Mouse (Mus musculus): ENCODE data around the gene Kcne3.
A peak's percentile ranks its signal among the peaks of the same experiment; 100 is the strongest.

Gene Kcne3

DNA sequence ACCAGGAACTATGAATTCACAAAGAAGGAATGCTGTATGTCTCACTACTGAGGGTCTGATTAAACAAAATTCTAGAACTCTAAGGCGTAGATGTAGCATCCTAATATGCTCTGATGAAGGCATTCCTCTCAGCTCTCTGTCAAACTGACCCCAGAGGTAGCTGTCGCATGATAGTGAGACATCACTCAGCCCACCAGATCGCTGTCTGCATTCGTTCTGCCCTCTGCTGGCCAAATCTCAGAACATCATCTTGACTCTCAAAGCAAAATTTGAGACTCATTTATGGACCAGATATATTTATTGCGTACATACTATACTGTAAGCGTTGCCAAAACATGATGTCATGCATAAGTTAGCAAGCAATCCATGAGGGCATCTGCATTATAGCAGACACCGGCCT is 11.3 kb downstream of the Kcne3 start:
- Histone ChIP-seq H3K36me3 (ENCODE audit: insufficient read depth, low read length) (no peaks in the 10 kb centered on the region), H3K4me3 (replicated peaks; ENCODE audit: low read length) (no peak overlapping the region), H3K9me3 (ENCODE audit: low read length) (no peaks in the 10 kb centered on the region), H3K27me3 (ENCODE audit: insufficient read depth, low read length) (peaks cover 13% of the 10 kb centered on the region), H3K4me1 (replicated peaks; ENCODE audit: low read depth, low read length) (no peaks in the 10 kb centered on the region)
- no peak for TF ChIP-seq NANOG (IDR thresholded peaks at IDR 0.05; ENCODE audit: borderline replicate concordance, low read length)
- TF ChIP-seq CTCF (conservative IDR thresholded peaks at IDR 0.05; ENCODE audit: low read length) = peak; percentile 41
- TF ChIP-seq POU5F1 (IDR thresholded peaks at IDR 0.05; ENCODE audit: borderline replicate concordance, low read length) = no peak

DNA sequence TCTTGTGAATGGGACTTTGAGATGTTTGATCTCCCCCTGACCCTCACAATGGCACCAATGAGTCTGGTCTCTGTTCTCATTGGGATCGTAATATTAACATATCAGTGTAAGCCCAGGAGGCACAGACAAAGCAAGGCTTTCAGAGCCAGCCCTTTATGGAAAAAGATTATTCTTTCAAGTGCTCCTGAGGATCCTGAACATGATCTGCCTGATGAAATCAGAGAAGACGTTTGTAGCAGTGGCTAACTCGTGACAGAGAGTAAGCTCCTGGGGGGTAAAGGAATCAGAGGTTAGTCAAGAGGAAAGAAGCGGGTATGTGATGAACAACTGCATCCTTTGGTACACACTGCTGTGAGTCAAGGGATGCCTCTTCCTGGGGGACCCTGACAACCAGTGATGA is 13.9 kb downstream of the Kcne3 start:
- no peaks in the 10 kb centered on the region for H3K9me3 ChIP-seq (ENCODE audit: low read length)
- no peak overlapping the region for H3K4me3 ChIP-seq (replicated peaks; ENCODE audit: low read length)
- peaks cover 11% of the 10 kb centered on the region; the same call in 1 of the 2 replicates for H3K27me3 ChIP-seq (ENCODE audit: insufficient read depth, low read length)
- TF ChIP-seq CTCF (conservative IDR thresholded peaks at IDR 0.05; ENCODE audit: low read length) (no peak), POU5F1 (IDR thresholded peaks at IDR 0.05; ENCODE audit: borderline replicate concordance, low read length) (no peak), NANOG (IDR thresholded peaks at IDR 0.05; ENCODE audit: borderline replicate concordance, low read length) (no peak)
- no peaks in the 10 kb centered on the region for H3K4me1 ChIP-seq (replicated peaks; ENCODE audit: low read depth, low read length)
- H3K36me3 ChIP-seq (ENCODE audit: insufficient read depth, low read length) = no peaks in the 10 kb centered on the region

GRCm38 (mm10) chr7:100190778-100191177 is 14.5 kb downstream of the Kcne3 start:
- H3K36me3 ChIP-seq (ENCODE audit: insufficient read depth, low read length) = no peaks in the 10 kb centered on the region
- no peaks in the 10 kb centered on the region for H3K4me1 ChIP-seq (replicated peaks; ENCODE audit: low read depth, low read length)
- H3K9me3 ChIP-seq (ENCODE audit: low read length) = no peaks in the 10 kb centered on the region
- H3K4me3 ChIP-seq (replicated peaks; ENCODE audit: low read length) = no peak overlapping the region
- TF ChIP-seq NANOG (IDR thresholded peaks at IDR 0.05; ENCODE audit: borderline replicate concordance, low read length) (no peak), POU5F1 (IDR thresholded peaks at IDR 0.05; ENCODE audit: borderline replicate concordance, low read length) (no peak), CTCF (conservative IDR thresholded peaks at IDR 0.05; ENCODE audit: low read length) (peak; percentile 77)
- H3K27me3 ChIP-seq (ENCODE audit: insufficient read depth, low read length) = peaks cover 11% of the 10 kb centered on the region; the same call in 1 of the 2 replicates

GRCm38 (mm10) chr7:100201191-100201590 is 24.9 kb downstream of the Kcne3 start:
- Histone ChIP-seq H3K27me3 (ENCODE audit: insufficient read depth, low read length) (no peaks in the 10 kb centered on the region), H3K4me3 (replicated peaks; ENCODE audit: low read length) (no peak overlapping the region), H3K4me1 (replicated peaks; ENCODE audit: low read depth, low read length) (no peaks in the 10 kb centered on the region), H3K36me3 (ENCODE audit: insufficient read depth, low read length) (no peaks in the 10 kb centered on the region), H3K9me3 (ENCODE audit: low read length) (no peaks in the 10 kb centered on the region)
- TF ChIP-seq POU5F1 (IDR thresholded peaks at IDR 0.05; ENCODE audit: borderline replicate concordance, low read length) (no peak), CTCF (conservative IDR thresholded peaks at IDR 0.05; ENCODE audit: low read length) (no peak), NANOG (IDR thresholded peaks at IDR 0.05; ENCODE audit: borderline replicate concordance, low read length) (no peak)

- H3K4me3 ChIP-seq (replicated peaks; ENCODE audit: low read length) = no peak overlapping the region
- no peak for TF ChIP-seq POU5F1 (IDR thresholded peaks at IDR 0.05; ENCODE audit: borderline replicate concordance, low read length)
- TF ChIP-seq NANOG (IDR thresholded peaks at IDR 0.05; ENCODE audit: borderline replicate concordance, low read length) = no peak
- TF ChIP-seq CTCF (conservative IDR thresholded peaks at IDR 0.05; ENCODE audit: low read length) = no peak
Measured at GRCm38 (mm10) chr7:100203616-100204015, 27.3 kb downstream of the Kcne3 start.

DNA sequence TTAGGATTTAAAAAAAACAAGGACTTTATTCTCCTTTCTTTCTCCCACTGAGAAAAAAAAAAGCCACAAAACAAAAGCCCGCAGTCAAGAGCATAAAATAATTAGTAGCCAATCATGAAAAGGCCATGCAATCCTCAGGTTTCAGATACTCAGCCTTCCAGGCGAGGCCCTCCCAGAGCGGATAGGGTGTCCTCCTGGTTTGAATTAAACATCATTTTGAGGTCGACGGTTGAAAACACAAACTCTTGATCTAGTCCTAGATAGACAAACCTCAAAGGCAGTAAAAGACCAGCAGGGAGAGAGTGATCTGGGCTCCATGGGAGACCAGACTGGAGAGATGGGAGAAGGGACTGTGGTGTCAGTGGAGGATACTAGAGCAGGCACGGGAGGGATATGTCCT is 28.6 kb downstream of the Kcne3 start:
- H3K4me1 ChIP-seq (replicated peaks; ENCODE audit: low read depth, low read length) = no peaks in the 10 kb centered on the region
- H3K4me3 ChIP-seq (replicated peaks; ENCODE audit: low read length) = no peak overlapping the region
- no peaks in the 10 kb centered on the region for H3K27me3 ChIP-seq (ENCODE audit: insufficient read depth, low read length)
- TF ChIP-seq NANOG (IDR thresholded peaks at IDR 0.05; ENCODE audit: borderline replicate concordance, low read length) (no peak), CTCF (conservative IDR thresholded peaks at IDR 0.05; ENCODE audit: low read length) (no peak), POU5F1 (IDR thresholded peaks at IDR 0.05; ENCODE audit: borderline replicate concordance, low read length) (no peak)
- no peaks in the 10 kb centered on the region for H3K9me3 ChIP-seq (ENCODE audit: low read length)
- no peaks in the 10 kb centered on the region for H3K36me3 ChIP-seq (ENCODE audit: insufficient read depth, low read length)

More at GRCm38 (mm10) chr7:100203616-100204015, 27.3 kb downstream of the Kcne3 start:
- Histone ChIP-seq H3K4me1 (replicated peaks; ENCODE audit: low read depth, low read length) (no peaks in the 10 kb centered on the region), H3K36me3 (ENCODE audit: insufficient read depth, low read length) (no peaks in the 10 kb centered on the region), H3K9me3 (ENCODE audit: low read length) (no peaks in the 10 kb centered on the region), H3K27me3 (ENCODE audit: insufficient read depth, low read length) (no peaks in the 10 kb centered on the region)

DNA sequence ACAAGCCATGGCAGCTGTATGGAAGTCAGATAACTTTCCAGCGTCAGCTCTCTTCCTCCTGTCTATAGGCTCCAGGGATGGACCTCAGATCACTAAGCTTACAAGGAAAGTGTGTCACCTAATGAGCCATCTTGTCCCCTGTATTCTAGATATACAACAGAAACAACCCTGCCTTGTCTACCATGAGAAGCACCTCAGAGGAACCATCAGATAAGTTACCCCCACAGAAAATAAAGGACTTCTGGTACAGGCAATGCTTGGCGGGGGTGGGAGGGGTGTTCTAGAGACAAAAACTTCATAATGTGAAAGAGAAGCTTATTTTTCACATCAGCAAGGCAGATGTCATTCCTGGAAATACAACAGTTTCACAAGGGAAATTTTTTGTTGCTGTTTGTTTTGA is 29.8 kb downstream of the Kcne3 start:
- Histone ChIP-seq H3K27me3 (ENCODE audit: insufficient read depth, low read length) (no peaks in the 10 kb centered on the region), H3K36me3 (ENCODE audit: insufficient read depth, low read length) (no peaks in the 10 kb centered on the region), H3K4me3 (replicated peaks; ENCODE audit: low read length) (no peak overlapping the region), H3K9me3 (ENCODE audit: low read length) (no peaks in the 10 kb centered on the region), H3K4me1 (replicated peaks; ENCODE audit: low read depth, low read length) (no peaks in the 10 kb centered on the region)
- no peak for TF ChIP-seq POU5F1 (IDR thresholded peaks at IDR 0.05; ENCODE audit: borderline replicate concordance, low read length)
- TF ChIP-seq CTCF (conservative IDR thresholded peaks at IDR 0.05; ENCODE audit: low read length) = no peak
- TF ChIP-seq NANOG (IDR thresholded peaks at IDR 0.05; ENCODE audit: borderline replicate concordance, low read length) = no peak

GRCm38 (mm10) chr7:100207886-100208285 is 31.6 kb downstream of the Kcne3 start:
- no peaks in the 10 kb centered on the region for H3K9me3 ChIP-seq (ENCODE audit: low read length)
- no peaks in the 10 kb centered on the region for H3K4me1 ChIP-seq (replicated peaks; ENCODE audit: low read depth, low read length)
- no peak for TF ChIP-seq POU5F1 (IDR thresholded peaks at IDR 0.05; ENCODE audit: borderline replicate concordance, low read length)
- TF ChIP-seq CTCF (conservative IDR thresholded peaks at IDR 0.05; ENCODE audit: low read length) = no peak
- TF ChIP-seq NANOG (IDR thresholded peaks at IDR 0.05; ENCODE audit: borderline replicate concordance, low read length) = no peak
- no peak overlapping the region for H3K4me3 ChIP-seq (replicated peaks; ENCODE audit: low read length)
- no peaks in the 10 kb centered on the region for H3K27me3 ChIP-seq (ENCODE audit: insufficient read depth, low read length)
- H3K36me3 ChIP-seq (ENCODE audit: insufficient read depth, low read length) = no peaks in the 10 kb centered on the region

DNA sequence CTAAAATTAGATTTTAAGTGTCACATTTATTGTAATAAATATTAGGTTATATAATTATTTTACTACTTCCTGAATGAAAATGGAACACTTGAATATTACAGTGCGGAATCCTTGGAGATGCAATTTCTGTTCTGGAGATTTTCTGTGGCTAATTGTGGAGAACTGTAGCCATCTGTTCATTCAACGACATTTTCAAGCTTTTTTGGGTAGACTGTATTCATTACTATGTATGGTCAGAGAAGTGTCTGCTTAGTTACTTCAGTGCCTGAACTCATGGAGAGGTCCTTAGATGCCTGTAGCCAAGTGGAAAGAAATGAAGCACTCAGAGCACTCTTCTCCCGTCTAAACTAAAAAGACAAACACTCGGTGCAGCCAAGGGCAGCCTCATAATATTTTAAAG is 38.0 kb downstream of the Kcne3 start:
- H3K36me3 ChIP-seq (ENCODE audit: insufficient read depth, low read length) = no peaks in the 10 kb centered on the region
- 0 out of 2 replicates have a peak, but pooled peaks cover 7% of the 10 kb centered on the region for H3K27me3 ChIP-seq (ENCODE audit: insufficient read depth, low read length)
- no peaks in the 10 kb centered on the region for H3K9me3 ChIP-seq (ENCODE audit: low read length)
- H3K4me1 ChIP-seq (replicated peaks; ENCODE audit: low read depth, low read length) = no peaks in the 10 kb centered on the region
- H3K4me3 ChIP-seq (replicated peaks; ENCODE audit: low read length) = no peak overlapping the region
- no peak for TF ChIP-seq POU5F1 (IDR thresholded peaks at IDR 0.05; ENCODE audit: borderline replicate concordance, low read length)
- no peak for TF ChIP-seq NANOG (IDR thresholded peaks at IDR 0.05; ENCODE audit: borderline replicate concordance, low read length)
- TF ChIP-seq CTCF (conservative IDR thresholded peaks at IDR 0.05; ENCODE audit: low read length) = no peak

Data from E14TG2a.4 (cell line).